Mouse (Mus musculus) lung, postnatal 0 days (tissue): ENCODE data around the gene Pafah1b3.

ENCODE experiments used
- CTCF ChIP-seq: IDR thresholded peaks from 2 replicates; pipeline ENCODE4 v1.5.1; 2016; ENCODE audit warnings: antibody characterized with exemption, mild to moderate bottlenecking
- EP300 ChIP-seq: IDR thresholded peaks from 2 replicates; pipeline ENCODE4 v1.6.1; 2016; ENCODE audit warnings: antibody characterized with exemption, mild to moderate bottlenecking, control low read depth

GRCm38 (mm10) chr7:25261896-25262295 is 35.9 kb downstream of the Pafah1b3 start:
- TF ChIP-seq EP300, result no peak
- no peak for TF ChIP-seq CTCF
